Mouse (Mus musculus) embryonic stem cell, embryonic (primary cell): Measurements from ENCODE around the gene Miip.
"Not testable (repeated sequence)": the region's sequence is repeated elsewhere in the genome, so short reads cannot be mapped to it uniquely, and the experiment has no call there.

ENCODE experiments used
- CTCF ChIA-PET, 4 experiments: fragments of 300-600 bp in 2 of 4; fragments of 350-600 bp in 2 of 4; sonication (Branson Sonifier 250); formaldehyde crosslinking; loops; one replicate each; lab custom pipeline; 2022; ENCODE audit warnings: inconsistent platforms in 2 of 4; lab: Charles Lee
- POLR2A ChIA-PET, 4 experiments: fragments of 300-600 bp in 2 of 4; fragments of 350-600 bp in 2 of 4; sonication (Branson Sonifier 250); formaldehyde crosslinking; loops; one replicate each; lab custom pipeline; 2022; ENCODE audit warnings: antibody characterized with exemption in 4 of 4, inconsistent platforms in 1 of 4; lab: Charles Lee

Miip gene

GRCm38 (mm10) chr4:147842871-147843270, 25.7 kb downstream of the Miip start:
- ChIA-PET POLR2A (no interaction called here), CTCF (interaction anchor here in 1 of 4 experiments (0.6 kb wide), 1 partner anchor 715 kb away, joined by 3 read pairs; no protein-coding TSS in a partner anchor)

GRCm38 (mm10) chr4:147839282-147839681, 29.3 kb downstream of the Miip start:
- POLR2A ChIA-PET, CTCF ChIA-PET: not testable (repeated sequence)

GRCm38 (mm10) chr4:147824389-147824788, 44.2 kb downstream of the Miip start:
- ChIA-PET POLR2A (interaction anchor here in 1 of 4 experiments (1.7 to 1.9 kb wide), 2 partner anchors 15 to 17 kb away, joined by 6 to 10 read pairs; partner anchors contain the start of gene Zfp984), CTCF (no interaction called here)

GRCm38 (mm10) chr4:147821414-147821813, 47.2 kb downstream of the Miip start:
- CTCF ChIA-PET, result not testable (repeated sequence)
- POLR2A ChIA-PET, result interaction anchor here in 1 of 4 experiments (2.0 kb wide), 1 partner anchor 12 kb away, joined by 9 read pairs; the partner anchor contains the start of gene Zfp984

- POLR2A ChIA-PET, result interaction anchor here in 2 of 4 experiments (0.9 to 1.6 kb wide), 3 partner anchors 10 to 29 kb away, joined by 3 to 8 read pairs (median 3); partner anchors contain the start of genes Zfp933 (in 1 of the 2) and Zfp984 (in 1 of the 2)
- CTCF ChIA-PET, result not testable (repeated sequence)
Measured at GRCm38 (mm10) chr4:147819659-147820058, 49.0 kb downstream of the Miip start.

- POLR2A ChIA-PET, result interaction anchor here in 1 of 4 experiments (0.9 to 1.4 kb wide), 3 partner anchors 56 to 335 kb away, joined by 3 read pairs; no protein-coding TSS in a partner anchor
Measured at GRCm38 (mm10) chr4:147814592-147815167, 53.9 kb downstream of the Miip start.

GRCm38 (mm10) chr4:147813249-147813765, 55.3 kb downstream of the Miip start:
- ChIA-PET POLR2A (no interaction called here), CTCF (no interaction called here)

More at GRCm38 (mm10) chr4:147814592-147815167, 53.9 kb downstream of the Miip start:
- CTCF ChIA-PET, result interaction anchor here (0.6 to 1.5 kb wide), 6 partner anchors 64 to 786 kb away, joined by 3 to 6 read pairs (median 4); partner anchors contain the start of gene Zfp985 (in 1 of the 4)
